Mouse (Mus musculus) liver, embryonic 11.5 days (tissue): ENCODE results near the gene Tns1. TPM values are rescaled to one million over a fixed set of nuclear protein-coding genes. Genes with fewer than 3 reads are reported as not detected.

Source experiments
- ATAC-seq: fragments of 200-750 bp; cut with Nextera tagmentation; replicated peaks from 2 replicates; pipeline ENCODE4 v1.8.0; 2017; ENCODE audit warnings: moderate number of reproducible peaks, mild to moderate bottlenecking, moderate TSS enrichment, moderate library complexity; ENCODE audit not compliant: low FRiP score
- DNase-seq: peaks from one replicate; pipeline ENCODE4 v3.0.0-alpha.2; 2017; ENCODE audit warnings: low spot score
- H3K27ac ChIP-seq: fragments of 300-500 bp; sonication (generic); 2 replicates; pipeline ENCODE4 v1.5.1; 2014; ENCODE audit warnings: mild to moderate bottlenecking, low read depth, low read length, control low read depth
- H3K27me3 ChIP-seq: fragments of 300-500 bp; sonication (generic); replicated peaks from 2 replicates; pipeline ENCODE4 v1.6.1; 2014; ENCODE audit warnings: low read length, mixed read lengths; ENCODE audit not compliant: control insufficient read depth, insufficient read depth
- H3K36me3 ChIP-seq: fragments of 300-500 bp; sonication (generic); 2 replicates; pipeline ENCODE4 v1.6.1; 2014; ENCODE audit warnings: mild to moderate bottlenecking, low read length, moderate library complexity, mixed read lengths; ENCODE audit not compliant: control insufficient read depth, insufficient read depth
- H3K4me1 ChIP-seq: fragments of 300-500 bp; sonication (generic); replicated peaks from 2 replicates; pipeline ENCODE4 v1.6.1; 2014; ENCODE audit warnings: low read length, mixed read lengths; ENCODE audit not compliant: control insufficient read depth, insufficient read depth
- H3K4me2 ChIP-seq: fragments of 300-500 bp; sonication (generic); 2 replicates; pipeline ENCODE4 v1.6.1; 2014; ENCODE audit warnings: mild to moderate bottlenecking, control low read depth, moderate library complexity
- H3K4me3 ChIP-seq: fragments of 300-500 bp; sonication (generic); 2 replicates; pipeline ENCODE4 v1.5.1; 2014; ENCODE audit warnings: low read depth, low read length, control low read depth
- H3K9ac ChIP-seq: fragments of 300-500 bp; sonication (generic); 2 replicates; pipeline ENCODE4 v1.6.1; 2014; ENCODE audit warnings: low read depth, low read length, control low read depth
- H3K9me3 ChIP-seq: fragments of 300-500 bp; sonication (generic); 2 replicates; pipeline ENCODE4 v1.6.1; 2016; ENCODE audit warnings: low read length, inconsistent platforms, mixed read lengths; ENCODE audit not compliant: control insufficient read depth
- WGBS: fragments of 180-500 bp; shearing (Covaris S2); extraction: QIAGEN DNeasy Blood & Tissue Kit; methylation state at CpG from one replicate; pipeline ENCODE4 v1.1.7; 2014; 5-methylcytosine and 5-hydroxymethylcytosine counted together
- polyA plus RNA-seq: library from polyadenylated mRNA; unstranded; fragments of >200 nt; fragmentation: Nextera tagmentation; extraction: Ambion mirVana; gene quantifications from 2 replicates; pipeline ENCODE4 v1.2.1, GENCODE M21; 2014

The Tns1 gene
- polyA plus RNA-seq, 1 experiment from 2014 or later: 19.4 TPM

- H3K9ac ChIP-seq: no peak overlapping the region
- H3K4me1 ChIP-seq: no peaks in the 10 kb centered on the region; the same call in 1 of the 2 replicates
- H3K36me3 ChIP-seq: no peaks in the 10 kb centered on the region
- H3K4me3 ChIP-seq: no peak overlapping the region
- H3K4me2 ChIP-seq: no peak overlapping the region
- 82% methylated on average over 28 of the region's 28 CpGs for WGBS
- no peaks in the 10 kb centered on the region for H3K27me3 ChIP-seq
- no peaks in the 10 kb centered on the region for H3K9me3 ChIP-seq
- ATAC-seq (no peak), DNase-seq (no peak)
- H3K27ac ChIP-seq: no peak overlapping the region
These were observed 217.1 kb downstream of the Tns1 start for GRCm38 (mm10) chr1:73907166-73907565.

- no peak overlapping the region for H3K4me2 ChIP-seq
- DNase-seq (peak; percentile 28), ATAC-seq (no peak)
- H3K9ac ChIP-seq: no peak overlapping the region
- no peak overlapping the region for H3K27ac ChIP-seq
- H3K4me3 ChIP-seq: no peak overlapping the region
- no peaks in the 10 kb centered on the region for H3K27me3 ChIP-seq
- H3K9me3 ChIP-seq: no peaks in the 10 kb centered on the region
- no peaks in the 10 kb centered on the region for H3K36me3 ChIP-seq
- WGBS: 82% methylated on average over 6 of the region's 6 CpGs
- no peaks in the 10 kb centered on the region; the same call in 1 of the 2 replicates for H3K4me1 ChIP-seq
These were observed 217.9 kb downstream of the Tns1 start for GRCm38 (mm10) chr1:73906376-73906775.

DNA sequence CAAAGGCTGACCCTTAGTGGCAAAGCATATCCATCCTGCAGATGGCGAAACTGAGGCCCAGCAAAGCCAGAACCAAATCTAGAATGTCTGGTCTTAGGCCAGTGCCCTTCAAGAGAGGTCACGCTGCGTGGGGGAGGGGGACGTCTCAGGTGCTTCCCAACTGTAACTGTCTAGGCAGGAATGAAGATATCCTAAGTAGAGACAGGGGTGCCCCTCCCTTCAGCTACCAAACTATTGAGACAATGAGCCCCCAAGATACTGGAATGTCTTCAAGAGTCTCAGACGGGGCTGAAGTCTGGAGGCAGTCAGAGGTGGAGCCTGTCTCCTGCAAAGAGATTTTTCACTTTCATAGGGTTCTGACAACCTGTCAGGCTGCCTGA is 218.4 kb downstream of the Tns1 start:
- ATAC-seq (no peak), DNase-seq (peak; percentile 25)
- H3K4me1 ChIP-seq: no peaks in the 10 kb centered on the region; the same call in 1 of the 2 replicates
- no peaks in the 10 kb centered on the region for H3K36me3 ChIP-seq
- no peak overlapping the region for H3K4me2 ChIP-seq
- no peak overlapping the region for H3K27ac ChIP-seq
- WGBS: 56% methylated on average over 5 of the region's 5 CpGs
- no peak overlapping the region for H3K9ac ChIP-seq
- no peaks in the 10 kb centered on the region for H3K9me3 ChIP-seq
- H3K27me3 ChIP-seq: no peaks in the 10 kb centered on the region
- no peak overlapping the region for H3K4me3 ChIP-seq

GRCm38 (mm10) chr1:73905111-73905810 is 219.0 kb downstream of the Tns1 start:
- DNase-seq (peak; percentile 24), ATAC-seq (no peak)
- H3K9ac ChIP-seq: no peak overlapping the region
- no peak overlapping the region for H3K4me3 ChIP-seq
- H3K9me3 ChIP-seq: no peaks in the 10 kb centered on the region
- H3K4me2 ChIP-seq: no peak overlapping the region
- no peak overlapping the region for H3K27ac ChIP-seq
- no peaks in the 10 kb centered on the region for H3K36me3 ChIP-seq
- H3K27me3 ChIP-seq: no peaks in the 10 kb centered on the region
- H3K4me1 ChIP-seq: no peaks in the 10 kb centered on the region; the same call in 1 of the 2 replicates
- 32% methylated on average over 10 of the region's 10 CpGs for WGBS

- H3K9me3 ChIP-seq: no peaks in the 10 kb centered on the region
- no peaks in the 10 kb centered on the region for H3K36me3 ChIP-seq
- no peak overlapping the region for H3K27ac ChIP-seq
- H3K4me3 ChIP-seq: no peak overlapping the region
- H3K27me3 ChIP-seq: no peaks in the 10 kb centered on the region
- no peaks in the 10 kb centered on the region; the same call in 1 of the 2 replicates for H3K4me1 ChIP-seq
- no peak overlapping the region for H3K9ac ChIP-seq
- ATAC-seq (no peak), DNase-seq (no peak)
- no peak overlapping the region for H3K4me2 ChIP-seq
- WGBS: 87% methylated on average over 8 of the region's 8 CpGs
These were observed 219.6 kb downstream of the Tns1 start for GRCm38 (mm10) chr1:73904641-73905040.

DNA sequence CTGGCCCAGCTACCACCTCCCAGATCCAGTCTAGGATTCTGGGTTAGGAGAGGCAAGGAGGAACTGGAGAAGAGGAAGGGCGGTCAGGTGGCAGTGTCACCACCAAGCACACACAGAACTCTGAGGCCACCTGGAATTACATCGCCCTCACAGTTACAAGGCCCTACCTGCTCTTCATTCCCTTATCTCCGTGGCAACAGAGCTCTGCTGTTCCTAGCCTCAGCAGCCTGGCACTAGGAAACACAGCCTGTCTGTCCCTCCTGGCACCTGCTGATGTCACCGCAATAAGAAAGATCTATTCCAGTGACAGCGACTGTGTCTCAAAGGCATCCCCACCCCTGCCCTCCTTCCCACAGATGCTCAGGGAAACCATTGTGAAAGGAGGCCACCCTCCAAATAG is 221.2 kb downstream of the Tns1 start:
- H3K4me3 ChIP-seq: no peak overlapping the region
- H3K4me1 ChIP-seq: no peaks in the 10 kb centered on the region; the same call in 1 of the 2 replicates
- 77% methylated on average over 5 of the region's 5 CpGs for WGBS
- H3K27ac ChIP-seq: no peak overlapping the region
- H3K9ac ChIP-seq: no peak overlapping the region
- no peak overlapping the region for H3K4me2 ChIP-seq
- no peaks in the 10 kb centered on the region for H3K36me3 ChIP-seq
- no peak; the same call in 1 of the 2 replicates for ATAC-seq
- H3K27me3 ChIP-seq: no peaks in the 10 kb centered on the region
- no peak for DNase-seq
- no peaks in the 10 kb centered on the region for H3K9me3 ChIP-seq

DNA sequence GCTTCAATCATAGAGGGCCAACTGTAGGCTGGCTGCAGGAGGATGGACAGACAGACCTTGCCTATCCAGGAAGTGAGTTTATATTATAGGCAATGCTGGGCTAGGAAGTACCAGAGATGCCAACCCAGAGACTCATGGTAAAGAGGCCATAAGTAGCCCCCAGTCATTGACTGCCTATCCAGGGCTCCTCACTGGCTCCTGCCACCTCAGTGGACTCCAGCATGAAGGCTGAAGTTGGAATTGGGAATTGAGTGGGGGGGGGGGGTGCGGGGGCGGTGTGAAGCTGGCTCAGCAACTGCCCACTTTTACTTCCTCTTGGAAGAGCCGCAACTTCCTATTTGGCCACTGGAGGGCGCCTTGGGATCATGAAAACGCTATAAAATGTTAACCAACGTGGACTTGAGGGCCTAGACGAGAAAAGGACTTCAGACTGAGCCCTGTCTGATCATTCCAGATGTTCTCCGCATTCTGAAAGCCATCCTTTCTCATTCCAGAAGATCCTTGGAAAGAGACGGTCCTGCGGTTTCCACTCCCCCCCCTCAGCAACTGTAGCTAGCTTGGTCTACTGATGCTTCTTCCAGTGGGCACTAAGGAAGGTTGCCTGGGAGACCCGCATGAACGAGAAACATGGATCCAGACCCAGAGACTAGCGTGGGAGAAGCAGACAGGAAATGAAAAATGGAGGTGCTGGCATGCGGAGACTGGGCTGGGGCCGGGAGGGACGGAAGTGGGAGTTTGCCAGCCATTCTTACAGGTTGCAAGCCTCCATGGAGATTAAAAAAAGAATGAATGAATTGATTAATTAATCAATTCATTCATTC is 221.9 kb downstream of the Tns1 start:
- no peaks in the 10 kb centered on the region for H3K36me3 ChIP-seq
- no peak overlapping the region for H3K9ac ChIP-seq
- H3K4me1 ChIP-seq: no peaks in the 10 kb centered on the region; the same call in 1 of the 2 replicates
- 16% methylated on average over 16 of the region's 16 CpGs for WGBS
- no peaks in the 10 kb centered on the region for H3K27me3 ChIP-seq
- peak; percentile 20; the same call in 1 of the 2 replicates for ATAC-seq
- no peak overlapping the region for H3K4me3 ChIP-seq
- DNase-seq: peak; percentile 66
- H3K27ac ChIP-seq: no peak overlapping the region
- H3K9me3 ChIP-seq: no peaks in the 10 kb centered on the region
- no peak overlapping the region for H3K4me2 ChIP-seq

DNA sequence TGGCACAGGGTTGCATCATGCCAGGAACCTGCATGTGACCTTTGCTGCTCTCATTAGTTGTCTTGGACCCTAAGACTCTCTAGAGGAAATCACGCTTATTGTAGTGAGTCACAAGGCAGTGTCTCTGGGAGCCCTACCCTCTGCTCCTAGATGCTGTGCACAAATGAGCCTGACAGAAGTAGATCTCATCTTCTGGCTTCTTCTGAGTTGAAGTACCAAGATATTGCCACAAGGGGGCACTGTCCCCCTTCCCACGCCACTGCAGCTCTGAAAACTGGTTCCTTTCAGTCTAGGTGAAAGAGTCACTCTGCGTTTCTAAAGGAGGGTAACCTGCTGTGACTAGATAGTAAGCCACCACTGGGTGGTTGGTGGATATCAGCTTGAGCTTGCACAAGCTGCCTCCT is 222.8 kb downstream of the Tns1 start:
- H3K9ac ChIP-seq: no peak overlapping the region
- H3K4me3 ChIP-seq: no peak overlapping the region
- no peaks in the 10 kb centered on the region for H3K27me3 ChIP-seq
- H3K36me3 ChIP-seq: no peaks in the 10 kb centered on the region
- no peak overlapping the region for H3K27ac ChIP-seq
- ATAC-seq (no peak; the same call in 1 of the 2 replicates), DNase-seq (peak; percentile 47)
- WGBS: 7% methylated on average over 3 of the region's 3 CpGs
- H3K4me1 ChIP-seq: no peaks in the 10 kb centered on the region; the same call in 1 of the 2 replicates
- no peaks in the 10 kb centered on the region for H3K9me3 ChIP-seq
- H3K4me2 ChIP-seq: no peak overlapping the region
